Mouse (Mus musculus): ENCODE measurements at regions not wholly inside any gene's neighbourhood (a gene's known extent, or its start where the extent isn't known, plus 50 kb on each side); places are given as distances from the start of the nearest gene placed in this dataset.

DNA sequence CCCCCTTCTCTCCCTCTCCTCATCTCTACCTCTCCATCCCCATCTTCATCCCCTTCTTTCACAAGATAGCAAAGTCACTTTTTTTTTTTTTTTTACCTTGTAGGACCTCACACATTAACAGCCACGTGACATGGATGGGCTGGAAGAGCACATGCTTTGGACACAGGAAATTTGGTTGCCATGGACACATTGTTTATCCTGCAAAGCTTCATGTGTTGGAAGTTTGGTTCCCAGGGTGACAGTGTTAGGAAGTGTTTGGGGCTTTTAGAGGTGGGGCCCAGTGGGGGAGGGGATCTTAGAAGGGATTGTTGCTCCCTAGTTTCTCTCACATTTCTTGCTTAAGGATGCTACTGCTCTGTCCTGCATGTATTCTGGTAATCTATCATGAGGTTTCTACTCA is 356.5 kb downstream of the Rps15a start:
- Histone ChIP-seq H3K9me3 (ENCODE audit: low read length) (no peaks in the 10 kb centered on the region), H3K4me1 (ENCODE audit: insufficient read depth) (no peaks in the 10 kb centered on the region), H3K27me3 (ENCODE audit: insufficient read depth, low read length) (no peaks in the 10 kb centered on the region), H3K9ac (no peak overlapping the region), H3K27ac (ENCODE audit: low read depth, low read length) (no peak overlapping the region), H3K36me3 (ENCODE audit: insufficient read depth) (no peaks in the 10 kb centered on the region), H3K4me2 (ENCODE audit: low read depth) (no peak overlapping the region), H3K4me3 (ENCODE audit: low read depth, low read length) (no peak overlapping the region)
- WGBS, result 42% methylated on average over 1 of the region's 1 CpGs
- no peak for TF ChIP-seq CTCF (IDR thresholded peaks at IDR 0.05; ENCODE audit: low read depth)
- ATAC-seq (no peak), DNase-seq (no peak)

DNA sequence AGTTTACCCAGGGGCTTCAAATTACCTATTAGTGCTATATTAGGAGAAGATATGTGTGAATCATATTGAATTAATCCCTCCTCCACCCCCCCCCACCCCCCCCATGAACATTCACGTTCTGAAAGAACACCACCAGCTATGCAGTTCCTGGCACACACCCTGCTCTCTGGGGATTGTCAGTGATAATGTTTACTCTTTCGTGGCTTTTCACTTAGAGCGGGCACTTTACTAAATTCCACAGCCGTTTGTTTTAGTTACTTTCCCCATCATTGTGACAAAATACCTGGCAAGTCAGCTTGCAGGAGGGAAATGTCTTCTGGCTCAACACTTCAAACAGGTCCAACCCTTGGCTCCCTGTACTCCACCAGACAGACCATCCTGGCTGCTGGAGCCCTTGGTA is 359.0 kb downstream of the Rps15a start:
- Histone ChIP-seq H3K9ac (no peak overlapping the region), H3K36me3 (ENCODE audit: insufficient read depth) (no peaks in the 10 kb centered on the region), H3K4me2 (ENCODE audit: low read depth) (no peak overlapping the region), H3K27ac (ENCODE audit: low read depth, low read length) (no peak overlapping the region), H3K27me3 (ENCODE audit: insufficient read depth, low read length) (no peaks in the 10 kb centered on the region), H3K4me1 (ENCODE audit: insufficient read depth) (0 out of 2 replicates have a peak, but pooled peaks cover 4% of the 10 kb centered on the region), H3K4me3 (ENCODE audit: low read depth, low read length) (no peak overlapping the region), H3K9me3 (ENCODE audit: low read length) (no peaks in the 10 kb centered on the region)
- ATAC-seq (no peak), DNase-seq (no peak)
- TF ChIP-seq CTCF (IDR thresholded peaks at IDR 0.05; ENCODE audit: low read depth), result no peak
- 35% methylated on average over 4 of the region's 4 CpGs for WGBS

DNA sequence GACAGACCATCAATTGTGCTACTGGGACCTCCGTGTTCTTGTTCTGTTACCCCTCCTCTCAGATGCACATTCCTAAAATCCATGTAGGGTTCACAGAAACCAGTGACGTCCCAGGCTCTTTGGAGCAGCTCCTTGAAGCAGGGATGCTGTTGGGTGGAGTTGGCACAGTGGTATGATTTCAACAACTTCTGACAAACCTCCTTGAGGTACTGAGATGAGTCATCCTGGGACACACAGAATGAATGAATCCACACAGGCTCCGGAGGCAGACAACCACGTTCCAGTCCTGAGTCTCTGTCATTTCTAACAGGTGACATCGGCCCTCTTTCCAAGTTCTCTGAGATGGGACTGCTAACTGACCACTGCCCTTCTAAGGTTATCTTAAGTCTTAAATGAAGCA is 360.2 kb downstream of the Rps15a start:
- WGBS, result 71% methylated on average over 5 of the region's 5 CpGs
- no peaks in the 10 kb centered on the region for H3K9me3 ChIP-seq (ENCODE audit: low read length)
- no peak for DNase-seq
- TF ChIP-seq CTCF (IDR thresholded peaks at IDR 0.05; ENCODE audit: low read depth), result no peak
- H3K4me3 ChIP-seq (ENCODE audit: low read depth, low read length), result no peak overlapping the region
- ATAC-seq, result no peak
- H3K4me1 ChIP-seq (ENCODE audit: insufficient read depth), result 0 out of 2 replicates have a peak, but pooled peaks cover 4% of the 10 kb centered on the region
- no peak overlapping the region for H3K27ac ChIP-seq (ENCODE audit: low read depth, low read length)
- H3K4me2 ChIP-seq (ENCODE audit: low read depth), result no peak overlapping the region
- no peak overlapping the region for H3K9ac ChIP-seq
- no peaks in the 10 kb centered on the region for H3K27me3 ChIP-seq (ENCODE audit: insufficient read depth, low read length)
- no peaks in the 10 kb centered on the region for H3K36me3 ChIP-seq (ENCODE audit: insufficient read depth)

DNA sequence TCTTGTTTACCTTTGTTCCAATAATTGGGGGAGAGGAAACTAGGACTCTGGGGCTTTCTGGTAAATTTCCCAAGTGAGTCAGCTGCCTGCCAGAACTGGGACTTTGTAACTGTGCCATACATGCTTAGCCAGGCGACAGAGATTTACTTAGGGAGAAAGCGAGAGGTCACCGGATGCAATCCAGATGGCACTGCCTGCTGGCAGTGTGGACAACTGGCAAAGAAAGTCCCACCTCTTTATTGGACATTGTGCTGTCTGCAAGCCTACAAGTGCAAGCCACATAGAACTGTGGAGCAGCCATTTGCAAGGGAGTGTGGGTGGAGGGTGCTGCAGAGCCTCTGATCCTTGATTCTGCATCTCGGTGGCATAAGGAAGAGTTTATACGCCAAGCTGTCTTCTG is 362.7 kb downstream of the Rps15a start:
- TF ChIP-seq CTCF (IDR thresholded peaks at IDR 0.05; ENCODE audit: low read depth), result no peak
- no peaks in the 10 kb centered on the region for H3K27me3 ChIP-seq (ENCODE audit: insufficient read depth, low read length)
- ATAC-seq (peak; percentile 60), DNase-seq (peak; percentile 62)
- no peak overlapping the region for H3K4me2 ChIP-seq (ENCODE audit: low read depth)
- H3K27ac ChIP-seq (ENCODE audit: low read depth, low read length), result no peak overlapping the region
- H3K36me3 ChIP-seq (ENCODE audit: insufficient read depth), result no peaks in the 10 kb centered on the region
- WGBS, result 34% methylated on average over 5 of the region's 5 CpGs
- H3K9ac ChIP-seq, result no peak overlapping the region
- 0 out of 2 replicates have a peak, but pooled peaks cover 4% of the 10 kb centered on the region for H3K4me1 ChIP-seq (ENCODE audit: insufficient read depth)
- no peak overlapping the region for H3K4me3 ChIP-seq (ENCODE audit: low read depth, low read length)
- H3K9me3 ChIP-seq (ENCODE audit: low read length), result no peaks in the 10 kb centered on the region

DNA sequence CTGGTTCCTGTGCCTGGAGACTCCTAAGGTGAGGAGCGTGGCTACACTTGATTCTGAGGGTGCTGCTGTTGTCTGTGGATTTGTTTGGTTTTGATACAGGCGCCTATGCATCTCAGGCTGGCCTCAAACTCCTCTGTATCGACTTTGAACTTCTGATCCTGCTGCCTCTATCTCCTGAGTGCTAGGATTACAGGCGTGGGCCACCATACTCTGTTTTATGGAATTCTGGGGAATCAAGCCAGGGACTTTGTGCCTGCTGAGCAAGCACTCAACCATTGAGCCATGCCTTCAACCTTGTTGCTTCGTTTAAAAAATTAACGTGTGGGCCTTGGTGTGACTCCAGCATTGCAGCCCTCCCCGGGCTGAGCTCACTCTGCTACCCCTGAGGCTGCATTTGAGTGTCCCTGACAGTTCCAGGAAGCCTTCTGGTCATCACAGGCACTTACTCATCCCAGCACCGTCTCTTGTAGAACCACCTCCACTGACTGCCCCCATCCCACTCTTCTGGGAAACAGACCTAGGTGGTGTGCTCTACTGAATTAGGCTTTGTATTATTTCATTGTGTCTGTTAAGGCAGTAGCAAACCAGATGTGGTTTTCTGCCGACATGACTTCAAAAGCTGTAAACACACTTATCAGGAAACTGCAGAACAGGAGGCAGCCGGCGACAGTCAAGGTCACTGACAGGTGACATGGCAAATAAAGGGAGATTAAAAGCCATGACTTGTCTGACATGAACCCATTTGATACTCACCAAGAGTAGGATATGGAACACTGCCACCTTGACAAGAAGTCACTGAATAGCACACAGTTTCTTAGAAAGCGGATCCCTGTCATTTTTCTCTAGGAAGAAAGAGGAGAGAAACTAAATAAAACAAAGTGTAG is 363.4 kb downstream of the Rps15a start:
- Histone ChIP-seq H3K9me3 (ENCODE audit: low read length) (no peaks in the 10 kb centered on the region), H3K27ac (ENCODE audit: low read depth, low read length) (no peak overlapping the region), H3K9ac (no peak overlapping the region), H3K4me1 (ENCODE audit: insufficient read depth) (0 out of 2 replicates have a peak, but pooled peaks cover 4% of the 10 kb centered on the region), H3K36me3 (ENCODE audit: insufficient read depth) (no peaks in the 10 kb centered on the region), H3K4me2 (ENCODE audit: low read depth) (no peak overlapping the region), H3K27me3 (ENCODE audit: insufficient read depth, low read length) (no peaks in the 10 kb centered on the region), H3K4me3 (ENCODE audit: low read depth, low read length) (no peak overlapping the region)
- 70% methylated on average over 12 of the region's 12 CpGs for WGBS
- no peak for DNase-seq
- no peak for ATAC-seq
- no peak for TF ChIP-seq CTCF (IDR thresholded peaks at IDR 0.05; ENCODE audit: low read depth)

GRCm38 (mm10) chr7:117747991-117748390 is 367.2 kb downstream of the Xylt1 start:
- Histone ChIP-seq H3K27me3 (ENCODE audit: insufficient read depth, low read length) (no peaks in the 10 kb centered on the region), H3K36me3 (ENCODE audit: insufficient read depth) (no peaks in the 10 kb centered on the region), H3K27ac (ENCODE audit: low read depth, low read length) (no peak overlapping the region), H3K9ac (no peak overlapping the region), H3K4me2 (ENCODE audit: low read depth) (no peak overlapping the region), H3K4me3 (ENCODE audit: low read depth, low read length) (no peak overlapping the region), H3K9me3 (ENCODE audit: low read length) (no peaks in the 10 kb centered on the region), H3K4me1 (ENCODE audit: insufficient read depth) (no peaks in the 10 kb centered on the region)
- WGBS, result 80% methylated on average over 4 of the region's 4 CpGs
- TF ChIP-seq CTCF (IDR thresholded peaks at IDR 0.05; ENCODE audit: low read depth), result no peak
- ATAC-seq (no peak), DNase-seq (no peak)

GRCm38 (mm10) chr7:117746393-117746792 is 365.6 kb downstream of the Xylt1 start:
- H3K27me3 ChIP-seq (ENCODE audit: insufficient read depth, low read length), result no peaks in the 10 kb centered on the region
- H3K9me3 ChIP-seq (ENCODE audit: low read length), result no peaks in the 10 kb centered on the region
- 85% methylated on average over 4 of the region's 4 CpGs for WGBS
- H3K36me3 ChIP-seq (ENCODE audit: insufficient read depth), result no peaks in the 10 kb centered on the region
- no peak overlapping the region for H3K4me2 ChIP-seq (ENCODE audit: low read depth)
- H3K4me1 ChIP-seq (ENCODE audit: insufficient read depth), result no peaks in the 10 kb centered on the region
- DNase-seq (no peak), ATAC-seq (no peak)
- TF ChIP-seq CTCF (IDR thresholded peaks at IDR 0.05; ENCODE audit: low read depth), result no peak
- no peak overlapping the region for H3K4me3 ChIP-seq (ENCODE audit: low read depth, low read length)
- no peak overlapping the region for H3K9ac ChIP-seq
- no peak overlapping the region for H3K27ac ChIP-seq (ENCODE audit: low read depth, low read length)
